Mouse (Mus musculus) T-cell, adult 2 months (primary cell): Measurements from ENCODE around the gene Cyct.

Experiments used
- DNase-seq: peaks from one replicate; pipeline ENCODE4 v3.0.0; 2022; ENCODE audit warnings: low spot score

The Cyct gene

GRCm38 (mm10) chr2:76338215-76339156 is 21.8 kb downstream of the Cyct start, which contains the start of gene Pde11a:
Gene Pde11a, minus strand, starts transcription at chr2:76338774.
- no peak for DNase-seq

- DNase-seq = no peak
These were observed 25.7 kb downstream of the Cyct start for GRCm38 (mm10) chr2:76334596-76334995.

- no peak for DNase-seq
These were observed 28.0 kb downstream of the Cyct start for GRCm38 (mm10) chr2:76332161-76332805.

- DNase-seq = no peak
These were observed 30.2 kb downstream of the Cyct start for GRCm38 (mm10) chr2:76330081-76330480.

GRCm38 (mm10) chr2:76326161-76326560 is 34.1 kb downstream of the Cyct start:
- DNase-seq = no peak

GRCm38 (mm10) chr2:76324463-76324862 is 35.8 kb downstream of the Cyct start:
- no peak for DNase-seq

- no peak for DNase-seq
These were observed 36.9 kb downstream of the Cyct start for GRCm38 (mm10) chr2:76323185-76323875.

- no peak for DNase-seq
These were observed 39.9 kb downstream of the Cyct start for GRCm38 (mm10) chr2:76320336-76320735.

GRCm38 (mm10) chr2:76319231-76319630 is 41.0 kb downstream of the Cyct start:
- no peak for DNase-seq
